Comparison of ENCODE assay signal across 9 mouse cellular contexts in the genomic region with DNA sequence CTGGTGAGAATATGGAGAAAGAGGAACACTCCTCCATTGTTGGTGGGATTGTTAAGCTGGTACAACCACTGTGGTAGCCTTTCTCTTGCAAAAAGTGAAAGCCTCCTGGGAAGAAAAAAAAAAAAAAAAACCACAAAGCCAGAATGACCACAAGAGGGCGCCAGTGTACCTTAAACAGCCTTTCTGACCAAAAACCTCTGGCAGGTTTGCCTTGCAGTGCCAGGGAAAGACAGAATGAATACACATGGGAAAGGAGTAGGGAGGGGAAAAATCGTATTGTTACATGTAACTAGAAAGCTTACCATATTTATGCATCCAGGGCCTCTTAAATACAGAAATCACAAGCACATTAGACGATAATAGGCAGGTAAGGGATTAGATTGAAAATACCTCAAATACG.
DNase-seq lines count a peak whose midpoint lies in the region; ATAC-seq and TF ChIP-seq lines count a peak whose summit lies in the region.
"Had no signal": no experiment of that assay in that cellular context is flagged by ENCODE, and none has a peak within 500 bp of the region (broad histone marks: within the 10 kb centered on the region; RNA-seq: fewer than 3 reads in every experiment).

No protein-coding gene starts in this region.

- no peak overlapping the region for H3K9ac ChIP-seq in kidney, embryonic 14.5 days (ENCODE audit: low read depth, low read length)
- no peak overlapping the region for H3K9ac ChIP-seq in hindbrain, embryonic 15.5 days

- H3K27me3 ChIP-seq in kidney, adult 2 months (replicated peaks; ENCODE audit: control insufficient read depth, insufficient read depth, low read length): no peaks in the 10 kb centered on the region
- H3K27me3 ChIP-seq in kidney, embryonic 14.5 days (ENCODE audit: control insufficient read depth, insufficient read depth, low read length): 0 out of 2 replicates have a peak, but pooled peaks cover 3% of the 10 kb centered on the region
- peaks cover 8% of the 10 kb centered on the region for H3K27me3 ChIP-seq in Patski
- H3K27me3 ChIP-seq in hindbrain, embryonic 15.5 days: no peaks in the 10 kb centered on the region
- 0 out of 2 replicates have a peak, but pooled peaks cover 11% of the 10 kb centered on the region for H3K27me3 ChIP-seq in limb, embryonic 10.5 days (ENCODE audit: low read depth, poor library complexity, severe bottlenecking)

- POLR2A ChIA-PET in Patski (lab: Charles Lee): interaction anchor here (0.7 kb wide), 2 partner anchors 10 to 376 kb away, joined by 3 to 5 read pairs; no protein-coding TSS in a partner anchor

- DNase-seq in kidney, adult 2 months: peak; percentile 66
- no peak for DNase-seq in Patski (ENCODE audit: low read depth, low spot score)
- DNase-seq in cerebellum, postnatal 14 days: peak; percentile 82 to 88
- peak; percentile 72 for DNase-seq in limb, embryonic 10.5 days (ENCODE audit: low spot score)
- peak; percentile 31 for DNase-seq in ovary, postnatal 36 days (ENCODE audit: low spot score)
- DNase-seq in spleen, adult 12 weeks (ENCODE audit: low spot score): no peak

- H3K9me3 ChIP-seq in kidney, embryonic 14.5 days (ENCODE audit: control insufficient read depth, low read length): no peaks in the 10 kb centered on the region
- no peaks in the 10 kb centered on the region for H3K9me3 ChIP-seq in hindbrain, embryonic 15.5 days
- H3K9me3 ChIP-seq in limb, embryonic 10.5 days (replicated peaks): no peaks in the 10 kb centered on the region

- CTCF ChIA-PET in Patski (lab: Charles Lee): interaction anchor here (0.8 to 2.3 kb wide), 12 partner anchors 10 to 136 kb away, joined by 3 to 6 read pairs (median 4); no protein-coding TSS in a partner anchor

- no peaks in the 10 kb centered on the region for H3K4me1 ChIP-seq in kidney, adult 2 months (ENCODE audit: control insufficient read depth, insufficient read depth, low read length)
- H3K4me1 ChIP-seq in kidney, embryonic 14.5 days (ENCODE audit: control insufficient read depth, insufficient read depth, low read length): no peaks in the 10 kb centered on the region
- H3K4me1 ChIP-seq in hindbrain, embryonic 15.5 days (replicated peaks): 0 out of 2 replicates have a peak, but pooled peaks cover 9% of the 10 kb centered on the region
- H3K4me1 ChIP-seq in limb, embryonic 10.5 days: no peaks in the 10 kb centered on the region

- ATAC-seq in kidney, embryonic 14.5 days (ENCODE audit: low FRiP score, low TSS enrichment): no peak
- no peak for ATAC-seq in Patski
- no peak for ATAC-seq in hindbrain, embryonic 15.5 days (ENCODE audit: low FRiP score, low read depth)

- peak; percentile 61 for TF ChIP-seq CTCF in kidney, adult 2 months (conservative IDR thresholded peaks at IDR 0.05; ENCODE audit: insufficient read depth, insufficient read length, low read depth, low read length)
- peak; percentile 72 for TF ChIP-seq CTCF in Patski (IDR thresholded peaks at IDR 0.05)

- 40% methylated on average over 4 of the region's 4 CpGs for WGBS in kidney, adult 2 months
- 43% methylated on average over 4 of the region's 4 CpGs for WGBS in kidney, embryonic 14.5 days
- 37% methylated on average over 4 of the region's 4 CpGs for WGBS in hindbrain, embryonic 15.5 days
- WGBS in limb, embryonic 10.5 days: 49% methylated on average over 4 of the region's 4 CpGs

- no peak overlapping the region for H3K4me3 ChIP-seq in kidney, adult 2 months (ENCODE audit: insufficient read depth, low read depth, low read length)
- H3K4me3 ChIP-seq in kidney, embryonic 14.5 days (ENCODE audit: low read length): no peak overlapping the region
- no peak overlapping the region for H3K4me3 ChIP-seq in hindbrain, embryonic 15.5 days
- no peak overlapping the region for H3K4me3 ChIP-seq in limb, embryonic 10.5 days
- H3K4me3 ChIP-seq: myocyte had no signal

- no peak for TF ChIP-seq POLR2A in kidney, adult 2 months (IDR thresholded peaks at IDR 0.05; ENCODE audit: low read depth, low read length)

- no peak overlapping the region for H3K27ac ChIP-seq in kidney, adult 2 months (ENCODE audit: insufficient read depth, low read depth, low read length)
- no peak overlapping the region for H3K27ac ChIP-seq in kidney, embryonic 14.5 days (ENCODE audit: low read depth, low read length)
- 0 out of 2 replicates have a peak overlapping the region, but pooled peaks have one; percentile 24 for H3K27ac ChIP-seq in hindbrain, embryonic 15.5 days (replicated peaks)
- no peak overlapping the region for H3K27ac ChIP-seq in limb, embryonic 10.5 days

- no peak overlapping the region for H3K4me2 ChIP-seq in kidney, embryonic 14.5 days (replicated peaks; ENCODE audit: low read depth, low read length)
- no peak overlapping the region for H3K4me2 ChIP-seq in hindbrain, embryonic 15.5 days

- in situ Hi-C loops in Patski (cut with MboI; ENCODE audit: low pct_unique_long_range_greater_than_20kb): loop anchor here (25.0 kb wide), 2 partner anchors 698 to 1048 kb away; a partner anchor contains a TSS

- H3K36me3 ChIP-seq in kidney, adult 2 months (ENCODE audit: control insufficient read depth, insufficient read depth, low read length): no peaks in the 10 kb centered on the region
- H3K36me3 ChIP-seq in kidney, embryonic 14.5 days (ENCODE audit: control insufficient read depth, insufficient read depth, low read length): no peaks in the 10 kb centered on the region
- no peaks in the 10 kb centered on the region for H3K36me3 ChIP-seq in hindbrain, embryonic 15.5 days
- no peaks in the 10 kb centered on the region for H3K36me3 ChIP-seq in limb, embryonic 10.5 days

Comparison
In these comparisons a context has a peak if more than half of its experiments do, and no peak if none do; other contexts are left out.
1. DNase-seq: peak in kidney, adult 2 months (single experiment), cerebellum, postnatal 14 days (2 of 2), limb, embryonic 10.5 days (single experiment) and ovary, postnatal 36 days (single experiment); none in Patski (single experiment) and spleen, adult 12 weeks (single experiment).